9 mouse cellular contexts compared by ENCODE assay signal in genomic region chr1:187454431-187454830, GRCm38 (mm10).
DNase-seq lines count a peak whose midpoint lies in the region; ATAC-seq and TF ChIP-seq lines count a peak whose summit lies in the region.
"Had no signal": no experiment of that assay in that cellular context is flagged by ENCODE, and none has a peak within 500 bp of the region (broad histone marks: within the 10 kb centered on the region; RNA-seq: fewer than 3 reads in every experiment).

No protein-coding gene starts in this region.

- no peak overlapping the region for H3K4me3 ChIP-seq in kidney, embryonic 16.5 days (ENCODE audit: low read length)
- no peak overlapping the region for H3K4me3 ChIP-seq in CH12.LX (replicated peaks in 1 of 3; ENCODE audit: low read depth in 2 of 3, low read length in 2 of 3, poor library complexity in 1 of 3)
- H3K4me3 ChIP-seq in embryonic facial prominence, embryonic 11.5 days (ENCODE audit: low read depth, low read length), result no peak overlapping the region
- H3K4me3 ChIP-seq in forebrain, embryonic 10.5 days, result no peak overlapping the region
- H3K4me3 ChIP-seq: embryonic facial prominence, embryonic 15.5 days had no signal

- peak; percentile 14 for TF ChIP-seq RAD21 in CH12.LX (IDR thresholded peaks at IDR 0.05; ENCODE audit: low read depth, low read length)

- no peak overlapping the region for H3K9ac ChIP-seq in kidney, embryonic 16.5 days (replicated peaks; ENCODE audit: low read length)
- H3K9ac ChIP-seq in CH12.LX (ENCODE audit: insufficient read depth, low read depth), result no peak overlapping the region
- no peak overlapping the region for H3K9ac ChIP-seq in embryonic facial prominence, embryonic 11.5 days (replicated peaks; ENCODE audit: low read length)
- H3K9ac ChIP-seq: embryonic facial prominence, embryonic 15.5 days had no signal

- 0 out of 4 replicates have a peak, but pooled peaks of 1 of the 2 experiments have one; percentile 11 for TF ChIP-seq CTCF in CH12.LX (conservative IDR thresholded peaks at IDR 0.05 in 1 of 2, IDR thresholded peaks at IDR 0.05 in 1 of 2; ENCODE audit: low read depth in 2 of 2, low read length in 2 of 2)

- no peaks in the 10 kb centered on the region; the same call in 1 of the 2 replicates for H3K9me3 ChIP-seq in kidney, embryonic 16.5 days (ENCODE audit: low read length)
- H3K9me3 ChIP-seq in CH12.LX (replicated peaks; ENCODE audit: low read length), result no peaks in the 10 kb centered on the region
- no peaks in the 10 kb centered on the region for H3K9me3 ChIP-seq in embryonic facial prominence, embryonic 11.5 days (replicated peaks; ENCODE audit: control insufficient read depth, low read length)
- no peaks in the 10 kb centered on the region for H3K9me3 ChIP-seq in forebrain, embryonic 10.5 days
- H3K9me3 ChIP-seq: embryonic facial prominence, embryonic 15.5 days had no signal

- H3K4me1 ChIP-seq in kidney, embryonic 16.5 days (ENCODE audit: insufficient read depth, low read length), result no peaks in the 10 kb centered on the region; the same call in 1 of the 2 replicates
- no peaks in the 10 kb centered on the region; a peak in 1 of 4 replicates for H3K4me1 ChIP-seq in CH12.LX (ENCODE audit: control insufficient read depth in 1 of 2, insufficient read depth in 2 of 2)
- H3K4me1 ChIP-seq in embryonic facial prominence, embryonic 11.5 days (ENCODE audit: control insufficient read depth, insufficient read depth, low read length), result no peaks in the 10 kb centered on the region
- H3K4me1 ChIP-seq in forebrain, embryonic 10.5 days, result peaks cover 13% of the 10 kb centered on the region
- H3K4me1 ChIP-seq: embryonic facial prominence, embryonic 15.5 days had no signal

- ATAC-seq in kidney, embryonic 16.5 days (ENCODE audit: low FRiP score, low TSS enrichment), result no peak
- ATAC-seq in embryonic facial prominence, embryonic 11.5 days (replicated peaks; ENCODE audit: insufficient number of reproducible peaks, low FRiP score, low TSS enrichment, low read depth), result no peak

- no peak for TF ChIP-seq EP300 in CH12.LX (IDR thresholded peaks at IDR 0.05; ENCODE audit: low read length)

- in situ Hi-C loops in CH12.LX (cut with MboI; ENCODE audit: low pct_ligation_motif_present, low pct_unique_long_range_greater_than_20kb, low sequenced_read_pairs), result no loop called here

- no peaks in the 10 kb centered on the region for H3K79me2 ChIP-seq in CH12.LX (replicated peaks; ENCODE audit: control insufficient read depth, extremely low read depth, insufficient read depth, poor library complexity, severe bottlenecking)

- H3K36me3 ChIP-seq in kidney, embryonic 16.5 days (ENCODE audit: insufficient read depth, low read length), result no peaks in the 10 kb centered on the region
- no peaks in the 10 kb centered on the region for H3K36me3 ChIP-seq in CH12.LX (replicated peaks in 1 of 2; ENCODE audit: control insufficient read depth in 1 of 2, insufficient read depth in 1 of 2, low read length in 1 of 2)
- no peaks in the 10 kb centered on the region for H3K36me3 ChIP-seq in embryonic facial prominence, embryonic 11.5 days (replicated peaks; ENCODE audit: control insufficient read depth, insufficient read depth, low read depth, low read length)
- no peaks in the 10 kb centered on the region for H3K36me3 ChIP-seq in forebrain, embryonic 10.5 days (replicated peaks)
- H3K36me3 ChIP-seq: embryonic facial prominence, embryonic 15.5 days had no signal

- DNase-seq in adrenal gland, postnatal 10 days, result peak; percentile 48
- no peak for DNase-seq in adrenal gland, postnatal 4 days (ENCODE audit: low spot score in 2 of 2)
- peak; percentile 49 for DNase-seq in kidney, adult 18-20 months
- DNase-seq in CH12.LX (ENCODE audit: extremely low read depth), result peak; percentile 10
- peak; percentile 11 for DNase-seq in embryonic facial prominence, embryonic 11.5 days (ENCODE audit: low spot score)
- DNase-seq in urinary bladder, postnatal 10 days (ENCODE audit: low spot score), result no peak
- DNase-seq in forebrain, embryonic 10.5 days (ENCODE audit: extremely low spot score, low spot score), result no peak

- 59% methylated on average over 5 of the region's 5 CpGs for WGBS in kidney, embryonic 16.5 days
- 59% methylated on average over 5 of the region's 5 CpGs for WGBS in embryonic facial prominence, embryonic 11.5 days
- 60% methylated on average over 5 of the region's 5 CpGs for WGBS in forebrain, embryonic 10.5 days

- H3K27ac ChIP-seq in kidney, embryonic 16.5 days (ENCODE audit: low read length), result no peak overlapping the region
- no peak overlapping the region for H3K27ac ChIP-seq in CH12.LX (ENCODE audit: insufficient read depth, low read depth)
- no peak overlapping the region for H3K27ac ChIP-seq in embryonic facial prominence, embryonic 11.5 days (replicated peaks; ENCODE audit: low read depth, low read length)
- no peak overlapping the region for H3K27ac ChIP-seq in forebrain, embryonic 10.5 days
- H3K27ac ChIP-seq: embryonic facial prominence, embryonic 15.5 days had no signal

- dilution Hi-C loops in CH12.LX (cut with MboI; ENCODE audit: extremely low pct_ligation_motif_present, extremely low pct_unique_long_range_greater_than_20kb, low sequenced_read_pairs), result no loop called here

- H3K27me3 ChIP-seq in kidney, embryonic 16.5 days (ENCODE audit: insufficient read depth, low read length), result no peaks in the 10 kb centered on the region
- no peaks in the 10 kb centered on the region for H3K27me3 ChIP-seq in CH12.LX (replicated peaks)
- H3K27me3 ChIP-seq in embryonic facial prominence, embryonic 11.5 days (ENCODE audit: control insufficient read depth, insufficient read depth, low read length), result no peaks in the 10 kb centered on the region
- no peaks in the 10 kb centered on the region; the same call in 1 of the 2 replicates for H3K27me3 ChIP-seq in forebrain, embryonic 10.5 days (ENCODE audit: poor library complexity, severe bottlenecking)
- H3K27me3 ChIP-seq: embryonic facial prominence, embryonic 15.5 days had no signal

- no peak overlapping the region for H3K4me2 ChIP-seq in kidney, embryonic 16.5 days (replicated peaks; ENCODE audit: low read depth, low read length)
- H3K4me2 ChIP-seq in CH12.LX (ENCODE audit: insufficient read depth, low read depth, poor library complexity, severe bottlenecking), result no peak overlapping the region
- H3K4me2 ChIP-seq in embryonic facial prominence, embryonic 11.5 days (ENCODE audit: low read depth, low read length), result no peak overlapping the region
- H3K4me2 ChIP-seq: embryonic facial prominence, embryonic 15.5 days had no signal

- no peak for TF ChIP-seq POLR2A in CH12.LX (IDR thresholded peaks at IDR 0.05; ENCODE audit: low read depth, low read length)

TF ChIP-seq in CH12.LX, 34 proteins besides CTCF, POLR2A, EP300 and RAD21:
- TF ChIP-seq ZMIZ1 (IDR thresholded peaks at IDR 0.05; ENCODE audit: low read depth, low read length) (no peak), CHD2 (IDR thresholded peaks at IDR 0.05; ENCODE audit: low read length) (no peak), JUN (IDR thresholded peaks at IDR 0.05; ENCODE audit: insufficient read depth, low read depth, low read length) (no peak), HCFC1 (IDR thresholded peaks at IDR 0.05; ENCODE audit: low read depth, low read length) (no peak), BHLHE40 (IDR thresholded peaks at IDR 0.05; ENCODE audit: low read depth, low read length) (no peak), ELF1 (IDR thresholded peaks at IDR 0.05; ENCODE audit: low read depth, low read length) (no peak), MAFK (IDR thresholded peaks at IDR 0.05; ENCODE audit: insufficient replicate concordance, low read length) (no peak), USF1 (IDR thresholded peaks at IDR 0.05; ENCODE audit: low read depth, low read length) (no peak), CHD1 (IDR thresholded peaks at IDR 0.05; ENCODE audit: low read depth, low read length) (no peak), MEF2A (IDR thresholded peaks at IDR 0.05; ENCODE audit: borderline replicate concordance, low read depth, low read length) (no peak), ZKSCAN1 (IDR thresholded peaks at IDR 0.05; ENCODE audit: borderline replicate concordance, low read depth, low read length) (no peak), SMC3 (IDR thresholded peaks at IDR 0.05; ENCODE audit: low read depth, low read length) (no peak), MXI1 (IDR thresholded peaks at IDR 0.05; ENCODE audit: low read depth, low read length) (no peak), NELFE (IDR thresholded peaks at IDR 0.05; ENCODE audit: low read depth, low read length) (no peak), POLR2AphosphoS2 (IDR thresholded peaks at IDR 0.05; ENCODE audit: low read depth, low read length) (no peak), ZNF384 (IDR thresholded peaks at IDR 0.05; ENCODE audit: low read depth, low read length) (no peak)

Comparison
In these comparisons a context has a peak if more than half of its experiments do, and no peak if none do; other contexts are left out.
1. DNase-seq: peak in adrenal gland, postnatal 10 days (single experiment), kidney, adult 18-20 months (single experiment), CH12.LX (single experiment) and embryonic facial prominence, embryonic 11.5 days (single experiment); none in adrenal gland, postnatal 4 days (0 of 2), urinary bladder, postnatal 10 days (single experiment) and forebrain, embryonic 10.5 days (single experiment).